Mouse (Mus musculus) testis, postnatal 14 days (tissue): ENCODE measurements around the gene Skil.

ENCODE experiments used
- DNase-seq: peaks from one replicate; pipeline ENCODE4 v3.0.0; 2021; ENCODE audit warnings: low spot score

The Skil gene

DNA sequence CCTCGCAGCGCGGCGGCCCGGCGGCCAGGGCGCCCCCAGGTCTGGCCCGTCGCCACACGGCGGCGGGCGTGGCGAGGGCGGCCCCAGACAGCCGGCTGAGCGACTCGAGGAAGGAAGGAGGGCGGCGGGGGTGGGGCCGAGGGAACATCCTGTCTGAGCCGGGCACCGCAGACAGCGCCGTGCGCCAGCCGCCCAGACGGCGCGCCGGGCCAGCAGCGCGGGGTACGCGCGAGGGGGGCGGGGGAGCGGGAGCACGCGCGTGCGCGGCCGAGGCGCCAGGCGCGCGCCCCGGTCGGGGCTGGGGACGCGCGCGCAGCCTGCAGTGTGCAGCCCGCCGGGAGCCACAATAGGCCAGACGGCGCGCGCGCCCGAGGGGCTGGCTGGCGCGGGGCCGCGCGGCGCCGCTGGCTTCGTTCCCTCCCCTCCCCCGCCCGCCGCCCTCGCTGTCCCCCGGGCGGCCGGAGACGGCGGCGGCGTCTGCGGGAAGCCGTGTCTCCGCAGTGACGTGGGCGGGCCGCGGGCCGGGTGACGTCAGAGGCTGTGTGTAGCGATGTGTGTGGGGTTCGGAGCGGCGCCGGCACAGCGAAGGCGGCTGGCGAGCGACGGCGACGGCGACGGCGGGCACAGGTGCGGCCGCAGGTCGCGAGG, at the start of gene Skil:
Gene Skil (plus strand): TSS at position 528 of the 648 bp plus-strand sequence.
- DNase-seq: peak; percentile 91

GRCm38 (mm10) chr3:31047263-31047662, 47.6 kb upstream of the Skil start:
- DNase-seq: no peak

DNA sequence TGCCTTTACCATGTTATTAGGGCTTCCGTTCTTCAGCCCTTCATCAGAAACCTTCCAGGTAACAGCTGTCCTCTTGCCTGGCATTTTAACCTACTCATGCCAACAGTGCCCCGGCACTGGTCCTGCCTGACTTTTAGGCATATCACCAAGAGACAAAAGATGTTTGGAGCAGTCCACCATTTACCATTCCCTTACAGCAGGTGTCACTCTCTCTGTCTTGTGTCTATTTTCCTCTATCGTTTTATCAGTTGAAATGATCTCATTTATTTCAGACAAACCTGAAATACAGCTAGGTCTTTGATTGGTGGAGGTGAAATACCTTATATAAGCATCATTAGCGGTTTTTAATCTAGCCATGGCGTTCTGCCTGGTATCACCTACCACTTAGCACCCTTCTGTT, 45.8 kb upstream of the Skil start:
- no peak for DNase-seq

DNA sequence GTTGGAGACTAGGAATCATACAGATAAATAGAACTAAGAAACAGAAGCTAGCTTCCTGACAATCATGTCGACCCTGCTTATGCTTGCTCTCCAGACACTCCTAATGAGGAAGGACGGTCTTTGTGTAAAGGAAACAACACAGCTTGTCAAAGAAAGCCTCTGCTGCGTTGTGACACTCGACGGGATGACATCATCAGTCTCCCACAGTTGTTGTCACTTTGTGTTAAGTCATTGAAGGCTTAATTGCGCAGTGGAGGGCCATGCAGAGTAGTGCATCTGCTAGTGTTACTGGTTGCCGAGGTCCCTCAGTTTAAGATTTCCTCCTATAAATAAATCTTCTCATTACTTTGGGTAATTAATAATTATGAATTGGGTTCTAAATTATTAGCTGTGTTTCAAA, 44.5 kb upstream of the Skil start:
- no peak for DNase-seq

- DNase-seq: no peak
These were observed 43.1 kb upstream of the Skil start for GRCm38 (mm10) chr3:31051730-31052129.

DNA sequence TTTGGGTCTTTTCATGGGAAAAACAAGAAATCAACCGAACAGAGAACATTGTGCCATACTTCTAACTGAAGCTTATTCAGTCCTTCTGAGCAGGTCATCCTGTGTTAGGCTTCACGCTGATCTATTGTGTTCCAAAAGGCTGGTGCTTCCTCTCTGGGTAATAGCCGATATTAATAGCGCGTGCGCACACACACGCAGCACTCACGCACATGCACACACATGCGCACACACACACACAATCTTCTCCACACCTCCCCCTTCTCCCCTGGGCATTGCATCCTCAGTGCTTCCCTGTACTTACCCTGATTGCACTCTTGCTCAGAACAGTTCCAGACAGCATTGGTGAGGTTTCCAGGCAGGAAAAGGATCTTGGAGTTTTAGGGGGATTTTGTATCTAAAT, 41.7 kb upstream of the Skil start:
- DNase-seq: no peak

- DNase-seq: no peak
These were observed 40.0 kb upstream of the Skil start for GRCm38 (mm10) chr3:31054888-31055287.

DNA sequence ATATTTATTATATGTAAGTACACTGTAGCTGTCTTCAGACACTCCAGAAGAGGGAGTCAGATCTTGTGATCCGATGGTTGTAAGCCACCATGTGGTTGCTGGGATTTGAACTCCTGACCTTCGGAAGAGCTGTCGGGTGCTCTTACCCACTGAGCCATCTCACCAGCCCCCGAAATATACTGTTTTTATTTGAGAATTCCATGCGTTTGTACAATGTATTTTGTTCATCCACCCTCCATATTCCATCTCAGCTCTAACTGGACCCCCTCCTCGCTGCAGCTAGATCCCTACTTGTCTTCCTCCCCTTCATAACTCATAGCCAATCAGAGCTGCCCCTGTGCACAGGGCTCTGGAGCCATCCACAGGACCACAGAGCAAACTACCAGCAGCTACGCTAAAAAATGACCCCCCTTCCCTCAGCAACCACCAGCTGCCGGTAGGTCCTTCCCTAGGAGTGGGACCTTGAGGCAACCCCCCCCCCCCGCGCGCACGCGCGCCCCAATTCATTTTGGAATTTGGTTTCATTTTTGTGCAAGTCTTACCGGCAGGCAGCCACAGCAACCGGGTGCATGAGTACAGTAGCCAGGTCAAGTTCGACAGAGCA, 38.7 kb upstream of the Skil start:
- peak; percentile 38 for DNase-seq

GRCm38 (mm10) chr3:31056651-31057627, 37.9 kb upstream of the Skil start:
- peak; percentile 83 for DNase-seq

- peak; percentile 28 for DNase-seq
These were observed 34.1 kb upstream of the Skil start for GRCm38 (mm10) chr3:31060745-31061102.

GRCm38 (mm10) chr3:31061103-31061785, 33.6 kb upstream of the Skil start:
- DNase-seq: no peak

- no peak for DNase-seq
These were observed 33.1 kb upstream of the Skil start for GRCm38 (mm10) chr3:31061786-31062120.

- DNase-seq: no peak
These were observed 32.5 kb upstream of the Skil start for GRCm38 (mm10) chr3:31062325-31062724.

DNA sequence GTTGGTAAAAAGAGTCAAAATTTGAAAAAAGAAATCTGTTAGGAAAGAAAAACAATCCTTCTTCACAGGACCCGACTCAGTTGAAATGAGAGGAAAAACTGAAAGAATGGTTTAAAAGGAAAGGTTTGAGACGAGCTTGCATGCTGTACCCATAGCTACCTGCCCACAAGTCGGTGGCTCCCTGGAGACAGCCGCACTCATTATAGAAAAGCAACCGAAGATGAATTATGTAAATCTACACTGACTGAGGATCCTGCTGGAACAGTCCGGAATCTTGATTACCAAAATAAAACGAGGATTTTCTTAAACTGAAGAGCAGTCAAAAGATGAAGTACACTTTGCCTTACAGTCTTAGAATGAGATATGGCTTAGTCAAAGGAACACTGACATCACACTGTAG, 26.4 kb upstream of the Skil start:
- no peak for DNase-seq

GRCm38 (mm10) chr3:31071804-31072203, 23.1 kb upstream of the Skil start:
- DNase-seq: no peak

DNA sequence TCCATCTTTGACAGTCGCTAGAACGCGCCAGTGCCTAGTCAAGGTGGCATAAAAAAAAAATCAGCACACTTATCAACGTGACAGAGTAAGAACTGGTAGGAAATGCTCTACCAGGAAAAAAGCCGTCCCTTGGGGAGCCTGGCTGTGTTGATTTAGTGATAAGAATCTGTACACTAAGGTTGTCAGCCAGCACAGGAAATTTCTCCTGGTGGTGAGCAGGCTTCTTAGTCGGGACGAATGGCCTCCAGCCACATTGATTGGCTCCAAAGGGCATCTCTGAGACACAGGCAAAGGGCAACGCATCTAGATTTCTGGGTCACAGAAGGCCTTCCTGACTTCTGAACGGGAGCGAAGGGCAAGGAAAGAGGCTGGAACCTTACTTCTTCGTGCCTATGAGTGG, 19.1 kb upstream of the Skil start:
- DNase-seq: no peak

- DNase-seq: no peak
These were observed 17.7 kb upstream of the Skil start for GRCm38 (mm10) chr3:31077068-31077703.

GRCm38 (mm10) chr3:31079450-31079849, 15.4 kb upstream of the Skil start:
- no peak for DNase-seq

DNA sequence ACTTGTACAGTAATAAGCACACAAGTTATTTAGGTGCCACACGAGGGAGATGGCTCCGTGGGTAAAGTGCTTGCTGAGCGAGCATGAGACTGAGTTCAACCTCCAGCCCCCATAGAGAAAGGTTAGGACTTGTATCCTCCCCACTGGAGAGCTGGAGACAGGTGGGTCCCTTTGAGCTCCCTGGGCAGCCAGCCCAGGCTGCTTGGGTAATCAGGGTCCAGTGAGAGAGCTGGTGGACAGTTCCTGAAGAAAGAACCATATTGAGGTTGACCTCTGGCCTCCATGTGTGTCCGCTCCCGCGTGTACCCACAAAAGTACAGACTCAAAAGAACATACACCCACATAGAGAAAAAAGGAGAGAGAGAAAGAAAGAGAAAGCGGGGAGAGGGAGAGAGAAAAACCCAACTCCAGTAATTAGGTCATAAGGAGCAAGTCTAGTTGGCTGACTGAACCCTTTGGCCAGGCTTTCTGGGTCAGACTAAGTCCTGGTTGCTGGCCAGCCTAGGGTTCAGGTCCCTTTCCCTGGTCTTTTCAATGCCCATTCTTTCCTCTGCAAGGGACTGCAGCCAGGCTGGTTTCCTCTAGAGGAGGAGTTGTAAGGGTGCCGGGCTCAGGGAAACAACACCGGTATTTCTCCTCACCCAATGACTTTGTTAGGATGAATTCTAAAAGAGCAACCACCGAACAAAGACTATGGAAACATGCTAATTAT, 13.9 kb upstream of the Skil start:
- DNase-seq: no peak

GRCm38 (mm10) chr3:31082838-31083506, 11.9 kb upstream of the Skil start:
- DNase-seq: no peak
